Mouse (Mus musculus): ENCODE data around the gene Parvg. TPM values are rescaled to one million over a fixed set of nuclear protein-coding genes. Genes with fewer than 3 reads are reported as not detected.

Gene Parvg
- polyA plus RNA-seq, 1 experiment from 2014 or later = 1.1 TPM

GRCm38 (mm10) chr15:84312878-84313565 lies 10.8 kb upstream of the Parvg start:
- WGBS = 57% methylated on average over 9 of the region's 10 CpGs
- Histone ChIP-seq H3K27me3 (ENCODE audit: insufficient read depth, poor library complexity, severe bottlenecking) (peaks cover 35% of the 10 kb centered on the region), H3K27ac (peak overlapping the region; percentile 71), H3K4me1 (replicated peaks) (peaks cover 74% of the 10 kb centered on the region), H3K4me3 (no peak overlapping the region), H3K9me3 (no peaks in the 10 kb centered on the region), H3K36me3 (no peaks in the 10 kb centered on the region)
- peak; percentile 12 for DNase-seq (ENCODE audit: low spot score)

GRCm38 (mm10) chr15:84313566-84313878 lies 10.3 kb upstream of the Parvg start:
- DNase-seq (ENCODE audit: low spot score) = peak; percentile 29
- no peak overlapping the region for H3K4me3 ChIP-seq
- peaks cover 69% of the 10 kb centered on the region for H3K4me1 ChIP-seq (replicated peaks)
- no peaks in the 10 kb centered on the region for H3K36me3 ChIP-seq
- no peaks in the 10 kb centered on the region for H3K9me3 ChIP-seq
- peak overlapping the region; percentile 66 for H3K27ac ChIP-seq
- 32% methylated on average over 9 of the region's 9 CpGs for WGBS
- H3K27me3 ChIP-seq (ENCODE audit: insufficient read depth, poor library complexity, severe bottlenecking) = peaks cover 35% of the 10 kb centered on the region

- peak; percentile 20 for DNase-seq (ENCODE audit: low spot score)
- Histone ChIP-seq H3K36me3 (no peaks in the 10 kb centered on the region), H3K27me3 (ENCODE audit: insufficient read depth, poor library complexity, severe bottlenecking) (peaks cover 35% of the 10 kb centered on the region), H3K27ac (peak overlapping the region; percentile 66), H3K4me3 (no peak overlapping the region), H3K9me3 (no peaks in the 10 kb centered on the region), H3K4me1 (replicated peaks) (peaks cover 60% of the 10 kb centered on the region)
- WGBS = 13% methylated on average over 18 of the region's 18 CpGs
Measured at GRCm38 (mm10) chr15:84314420-84315080, 9.3 kb upstream of the Parvg start.

- peaks cover 59% of the 10 kb centered on the region for H3K4me1 ChIP-seq (replicated peaks)
- H3K9me3 ChIP-seq = no peaks in the 10 kb centered on the region
- H3K27ac ChIP-seq = peak overlapping the region; percentile 53
- 56% methylated on average over 15 of the region's 15 CpGs for WGBS
- peaks cover 35% of the 10 kb centered on the region for H3K27me3 ChIP-seq (ENCODE audit: insufficient read depth, poor library complexity, severe bottlenecking)
- H3K36me3 ChIP-seq = no peaks in the 10 kb centered on the region
- no peak overlapping the region for H3K4me3 ChIP-seq
- peak; percentile 15 for DNase-seq (ENCODE audit: low spot score)
Measured at GRCm38 (mm10) chr15:84315276-84316046, 8.4 kb upstream of the Parvg start.

- WGBS = 93% methylated on average over 4 of the region's 4 CpGs
- H3K36me3 ChIP-seq = no peaks in the 10 kb centered on the region
- no peaks in the 10 kb centered on the region for H3K9me3 ChIP-seq
- peaks cover 37% of the 10 kb centered on the region for H3K4me1 ChIP-seq (replicated peaks)
- H3K27ac ChIP-seq = no peak overlapping the region
- no peak overlapping the region for H3K4me3 ChIP-seq
- DNase-seq (ENCODE audit: low spot score) = no peak
- H3K27me3 ChIP-seq (ENCODE audit: insufficient read depth, poor library complexity, severe bottlenecking) = peaks cover 10% of the 10 kb centered on the region
Measured at GRCm38 (mm10) chr15:84319393-84319792, 4.4 kb upstream of the Parvg start.

GRCm38 (mm10) chr15:84321544-84322174 lies 2.2 kb upstream of the Parvg start:
- H3K36me3 ChIP-seq = no peaks in the 10 kb centered on the region
- H3K27me3 ChIP-seq (ENCODE audit: insufficient read depth, poor library complexity, severe bottlenecking) = peaks cover 4% of the 10 kb centered on the region; the same call in 1 of the 2 replicates
- WGBS = 83% methylated on average over 8 of the region's 8 CpGs
- DNase-seq (ENCODE audit: low spot score) = no peak
- no peaks in the 10 kb centered on the region for H3K9me3 ChIP-seq
- peak overlapping the region; percentile 46; the same call in 1 of the 2 replicates for H3K27ac ChIP-seq
- H3K4me1 ChIP-seq (replicated peaks) = peaks cover 43% of the 10 kb centered on the region
- no peak overlapping the region for H3K4me3 ChIP-seq

- WGBS = 71% methylated on average over 8 of the region's 8 CpGs
- no peak for DNase-seq (ENCODE audit: low spot score)
- H3K27ac ChIP-seq = peak overlapping the region; percentile 76; the same call in 1 of the 2 replicates
- peaks cover 54% of the 10 kb centered on the region for H3K4me1 ChIP-seq (replicated peaks)
- no peaks in the 10 kb centered on the region for H3K9me3 ChIP-seq
- no peak overlapping the region for H3K4me3 ChIP-seq
- H3K27me3 ChIP-seq (ENCODE audit: insufficient read depth, poor library complexity, severe bottlenecking) = peaks cover 4% of the 10 kb centered on the region; the same call in 1 of the 2 replicates
- no peaks in the 10 kb centered on the region for H3K36me3 ChIP-seq
Measured at GRCm38 (mm10) chr15:84324870-84325553, 1.2 kb downstream of the Parvg start.

GRCm38 (mm10) chr15:84325736-84326135 lies 1.9 kb downstream of the Parvg start:
- Histone ChIP-seq H3K4me1 (replicated peaks) (peaks cover 49% of the 10 kb centered on the region), H3K9me3 (no peaks in the 10 kb centered on the region), H3K36me3 (no peaks in the 10 kb centered on the region), H3K27ac (peak overlapping the region; percentile 76), H3K4me3 (no peak overlapping the region), H3K27me3 (ENCODE audit: insufficient read depth, poor library complexity, severe bottlenecking) (peaks cover 4% of the 10 kb centered on the region; the same call in 1 of the 2 replicates)
- peak; percentile 37 for DNase-seq (ENCODE audit: low spot score)
- 32% methylated on average over 12 of the region's 12 CpGs for WGBS

- WGBS = 83% methylated on average over 10 of the region's 10 CpGs
- Histone ChIP-seq H3K27me3 (ENCODE audit: insufficient read depth, poor library complexity, severe bottlenecking) (peaks cover 4% of the 10 kb centered on the region; the same call in 1 of the 2 replicates), H3K9me3 (no peaks in the 10 kb centered on the region), H3K36me3 (no peaks in the 10 kb centered on the region), H3K4me1 (replicated peaks) (peaks cover 34% of the 10 kb centered on the region), H3K27ac (peak overlapping the region; percentile 46; the same call in 1 of the 2 replicates), H3K4me3 (no peak overlapping the region)
- no peak for DNase-seq (ENCODE audit: low spot score)
Measured at GRCm38 (mm10) chr15:84328870-84329269, 5.0 kb downstream of the Parvg start.

GRCm38 (mm10) chr15:84329940-84330339 lies 6.1 kb downstream of the Parvg start:
- peaks cover 28% of the 10 kb centered on the region for H3K4me1 ChIP-seq (replicated peaks)
- no peak for DNase-seq (ENCODE audit: low spot score)
- no peak overlapping the region for H3K4me3 ChIP-seq
- no peaks in the 10 kb centered on the region for H3K27me3 ChIP-seq (ENCODE audit: insufficient read depth, poor library complexity, severe bottlenecking)
- H3K27ac ChIP-seq = no peak overlapping the region
- H3K36me3 ChIP-seq = no peaks in the 10 kb centered on the region
- WGBS = 87% methylated on average over 8 of the region's 8 CpGs
- H3K9me3 ChIP-seq = no peaks in the 10 kb centered on the region

GRCm38 (mm10) chr15:84331066-84331612 lies 7.3 kb downstream of the Parvg start:
- no peak for DNase-seq (ENCODE audit: low spot score)
- WGBS = 89% methylated on average over 4 of the region's 4 CpGs
- no peak overlapping the region for H3K4me3 ChIP-seq
- H3K27ac ChIP-seq = no peak overlapping the region
- peaks cover 16% of the 10 kb centered on the region for H3K4me1 ChIP-seq (replicated peaks)
- no peaks in the 10 kb centered on the region for H3K36me3 ChIP-seq
- H3K9me3 ChIP-seq = no peaks in the 10 kb centered on the region
- H3K27me3 ChIP-seq (ENCODE audit: insufficient read depth, poor library complexity, severe bottlenecking) = no peaks in the 10 kb centered on the region

GRCm38 (mm10) chr15:84336281-84336817 lies 12.5 kb downstream of the Parvg start:
- no peak overlapping the region for H3K4me3 ChIP-seq
- H3K27me3 ChIP-seq (ENCODE audit: insufficient read depth, poor library complexity, severe bottlenecking) = no peaks in the 10 kb centered on the region
- 82% methylated on average over 12 of the region's 12 CpGs for WGBS
- no peaks in the 10 kb centered on the region for H3K9me3 ChIP-seq
- H3K27ac ChIP-seq = no peak overlapping the region
- DNase-seq (ENCODE audit: low spot score) = no peak
- H3K36me3 ChIP-seq = no peaks in the 10 kb centered on the region
- H3K4me1 ChIP-seq (replicated peaks) = no peaks in the 10 kb centered on the region
